In genomic region chr9:64173666-64174220, GRCm38 (mm10) we compare ENCODE assay signal across 8 mouse cellular contexts. TPM values are rescaled to one million over a fixed set of nuclear protein-coding genes. Genes with fewer than 3 reads are reported as not detected.
DNase-seq lines count a peak whose midpoint lies in the region; ATAC-seq and TF ChIP-seq lines count a peak whose summit lies in the region.

No protein-coding gene starts in this region.

- H3K79me2 ChIP-seq in heart, adult 2 months (replicated peaks; ENCODE audit: control insufficient read depth, insufficient read depth, low read length), result no peaks in the 10 kb centered on the region; the same call in 1 of the 2 replicates

- peak overlapping the region; percentile 85 for H3K9ac ChIP-seq in heart, adult 2 months (ENCODE audit: low read depth, low read length)
- H3K9ac ChIP-seq in forebrain, embryonic 12.5 days, result peak overlapping the region; percentile 88
- H3K9ac ChIP-seq in liver, embryonic 13.5 days, result peak overlapping the region; percentile 94

- peak overlapping the region; percentile 98 for H3K27ac ChIP-seq in heart, adult 2 months
- H3K27ac ChIP-seq in forebrain, embryonic 12.5 days, result peak overlapping the region; percentile 73
- H3K27ac ChIP-seq in liver, embryonic 13.5 days, result peak overlapping the region; percentile 64

- ATAC-seq in forebrain, embryonic 12.5 days (ENCODE audit: low FRiP score), result no peak
- ATAC-seq in liver, embryonic 13.5 days (ENCODE audit: low read depth), result no peak

- TF ChIP-seq EP300 in heart, adult 2 months (IDR thresholded peaks at IDR 0.05; ENCODE audit: insufficient read depth, low read depth, low read length), result no peak

- DNase-seq in heart, adult 2 months, result no peak
- DNase-seq in heart, postnatal 14 days, result no peak
- peak; percentile 35 for DNase-seq in 416B (ENCODE audit: low read depth)
- DNase-seq in liver, embryonic 13.5 days, result no peak
- no peak for DNase-seq in ovary, postnatal 10 days (ENCODE audit: low spot score)
- no peak for DNase-seq in gastrocnemius, postnatal 14 days
- no peak for DNase-seq in right cerebral cortex, postnatal 10 days (ENCODE audit: low spot score in 2 of 2)

- TF ChIP-seq CTCF in heart, adult 2 months (IDR thresholded peaks at IDR 0.05), result no peak

- WGBS in heart, adult 2 months, result under 1% methylated on average over 16 of the region's 16 CpGs
- under 1% methylated on average over 16 of the region's 16 CpGs for WGBS in forebrain, embryonic 12.5 days
- WGBS in liver, embryonic 13.5 days (ENCODE audit: insufficient replicate concordance), result under 1% methylated on average over 16 of the region's 16 CpGs

- no peaks in the 10 kb centered on the region for H3K9me3 ChIP-seq in forebrain, embryonic 12.5 days
- no peaks in the 10 kb centered on the region for H3K9me3 ChIP-seq in liver, embryonic 13.5 days (replicated peaks)

- peak overlapping the region; percentile 73 for H3K4me2 ChIP-seq in forebrain, embryonic 12.5 days
- H3K4me2 ChIP-seq in liver, embryonic 13.5 days, result peak overlapping the region; percentile 77

- H3K36me3 ChIP-seq in heart, adult 2 months (ENCODE audit: control insufficient read depth, insufficient read depth, low read length), result peaks cover 12% of the 10 kb centered on the region
- H3K36me3 ChIP-seq in forebrain, embryonic 12.5 days (replicated peaks), result peaks cover 42% of the 10 kb centered on the region
- peaks cover 52% of the 10 kb centered on the region for H3K36me3 ChIP-seq in liver, embryonic 13.5 days

- no peak for TF ChIP-seq POLR2A in heart, adult 2 months (IDR thresholded peaks at IDR 0.05; ENCODE audit: insufficient read depth, low read depth, low read length)

- H3K4me1 ChIP-seq in heart, adult 2 months (ENCODE audit: control insufficient read depth, insufficient read depth, low read length), result peaks cover 4% of the 10 kb centered on the region
- H3K4me1 ChIP-seq in forebrain, embryonic 12.5 days, result peaks cover 29% of the 10 kb centered on the region
- H3K4me1 ChIP-seq in liver, embryonic 13.5 days (replicated peaks), result peaks cover 59% of the 10 kb centered on the region

- intact Hi-C loops in heart, adult 2 months (cut with DNase I), result no loop called here
- intact Hi-C loops in heart, postnatal 14 days (cut with DNase I), result no loop called here
- intact Hi-C loops in gastrocnemius, postnatal 14 days (cut with DNase I; ENCODE audit: low total_unique reads), result no loop called here

- H3K27me3 ChIP-seq in heart, adult 2 months (ENCODE audit: control insufficient read depth, insufficient read depth, low read length), result no peaks in the 10 kb centered on the region
- H3K27me3 ChIP-seq in forebrain, embryonic 12.5 days, result no peaks in the 10 kb centered on the region
- H3K27me3 ChIP-seq in liver, embryonic 13.5 days, result no peaks in the 10 kb centered on the region

- H3K4me3 ChIP-seq in heart, adult 2 months, result peak overlapping the region; percentile 91
- peak overlapping the region; percentile 88 for H3K4me3 ChIP-seq in forebrain, embryonic 12.5 days (replicated peaks)
- peak overlapping the region; percentile 89 for H3K4me3 ChIP-seq in liver, embryonic 13.5 days (replicated peaks)

RNA-seq across cellular contexts. Expression of gene Rpl4, which starts 0.6 kb away (rescaled TPM):
- total RNA-seq in heart, adult 2 months (2021), result 100 to 1,000 TPM; 436 to 501 TPM
- 261 and 333 TPM in 2 replicates for polyA plus RNA-seq in heart, adult 2 months (2012; rRNA removed)
- total RNA-seq in heart, postnatal 14 days (2021), result 100 to 1,000 TPM; 461 to 503 TPM
- 883 and 905 TPM in 2 replicates for polyA plus RNA-seq in forebrain, embryonic 12.5 days (2016; fragmentation: Nextera tagmentation; extraction: Ambion mirVana)
- 1,021 and 1,130 TPM in 2 replicates for polyA plus RNA-seq in liver, embryonic 13.5 days (2015; fragmentation: Nextera tagmentation; extraction: Ambion mirVana)
- total RNA-seq in gastrocnemius, postnatal 14 days (2021), result 100 to 1,000 TPM; 594 to 710 TPM

RNA-seq across cellular contexts. Expression of gene Zwilch, which starts 0.8 kb away (rescaled TPM):
- under 1 TPM; 0.50 to 0.96 TPM for total RNA-seq in heart, adult 2 months (2021)
- 0.18 and 0.23 TPM in 2 replicates for polyA plus RNA-seq in heart, adult 2 months (2012; rRNA removed)
- 1 to 10 TPM; 1.9 to 3.8 TPM for total RNA-seq in heart, postnatal 14 days (2021)
- polyA plus RNA-seq in forebrain, embryonic 12.5 days (2016; fragmentation: Nextera tagmentation; extraction: Ambion mirVana), result 31.8 and 33.5 TPM in 2 replicates
- 14.7 and 17.6 TPM in 2 replicates for polyA plus RNA-seq in liver, embryonic 13.5 days (2015; fragmentation: Nextera tagmentation; extraction: Ambion mirVana)
- 1 to 10 TPM; 1.9 to 2.1 TPM for total RNA-seq in gastrocnemius, postnatal 14 days (2021)

RNA-seq across cellular contexts. Expression of gene Snapc5, which starts 5.3 kb away (rescaled TPM):
- total RNA-seq in heart, adult 2 months (2021), result 10 to 100 TPM; 22.8 to 23.2 TPM
- polyA plus RNA-seq in heart, adult 2 months (2012; rRNA removed), result 12.1 and 15.8 TPM in 2 replicates
- total RNA-seq in heart, postnatal 14 days (2021), result 10 to 100 TPM; 20.0 to 22.9 TPM
- 35.1 and 35.9 TPM in 2 replicates for polyA plus RNA-seq in forebrain, embryonic 12.5 days (2016; fragmentation: Nextera tagmentation; extraction: Ambion mirVana)
- 16.6 and 16.9 TPM in 2 replicates for polyA plus RNA-seq in liver, embryonic 13.5 days (2015; fragmentation: Nextera tagmentation; extraction: Ambion mirVana)
- 10 to 100 TPM; 15.6 to 16.4 TPM for total RNA-seq in gastrocnemius, postnatal 14 days (2021)

RNA-seq across cellular contexts. Expression of gene Lctl, which starts 56.8 kb away (rescaled TPM):
- not detected for total RNA-seq in heart, adult 2 months (2021)
- 0.79 and 1.8 TPM in 2 replicates for polyA plus RNA-seq in heart, adult 2 months (2012; rRNA removed)
- total RNA-seq in heart, postnatal 14 days (2021), result under 1 TPM; 0.14 to 0.29 TPM
- polyA plus RNA-seq in forebrain, embryonic 12.5 days (2016; fragmentation: Nextera tagmentation; extraction: Ambion mirVana), result 0.14 TPM in 1 of 2 replicates, not detected in the other
- polyA plus RNA-seq in liver, embryonic 13.5 days (2015; fragmentation: Nextera tagmentation; extraction: Ambion mirVana), result not detected in 2 replicates
- total RNA-seq in gastrocnemius, postnatal 14 days (2021), result under 1 TPM in 1 of 2 experiments, not detected in 1; 0.18 TPM
